Mouse (Mus musculus) right cerebral cortex, postnatal 36 days (tissue): ENCODE measurements around the gene Tex13a.

Experiments used
- DNase-seq, 2 experiments: peaks; one replicate each; pipeline ENCODE4 v3.0.0; 2022; ENCODE audit warnings: low spot score in 2 of 2, mixed read lengths in 1 of 2

The Tex13a gene

GRCm38 (mm10) chrX:138209480-138209879 is at the start of gene Tex13a:
Gene Tex13a, minus strand, starts transcription at chrX:138209580.
- DNase-seq: no peak

GRCm38 (mm10) chrX:138234626-138235025 is 25.2 kb upstream of the Tex13a start:
- no peak for DNase-seq

GRCm38 (mm10) chrX:138170146-138170545 is 39.2 kb downstream of the Tex13a start:
- DNase-seq: no peak
